Mouse (Mus musculus): Measurements from ENCODE around the gene Hipk2.
"Not testable (repeated sequence)": the region's sequence is repeated elsewhere in the genome, so short reads cannot be mapped to it uniquely, and the experiment has no call there.

The Hipk2 gene

DNA sequence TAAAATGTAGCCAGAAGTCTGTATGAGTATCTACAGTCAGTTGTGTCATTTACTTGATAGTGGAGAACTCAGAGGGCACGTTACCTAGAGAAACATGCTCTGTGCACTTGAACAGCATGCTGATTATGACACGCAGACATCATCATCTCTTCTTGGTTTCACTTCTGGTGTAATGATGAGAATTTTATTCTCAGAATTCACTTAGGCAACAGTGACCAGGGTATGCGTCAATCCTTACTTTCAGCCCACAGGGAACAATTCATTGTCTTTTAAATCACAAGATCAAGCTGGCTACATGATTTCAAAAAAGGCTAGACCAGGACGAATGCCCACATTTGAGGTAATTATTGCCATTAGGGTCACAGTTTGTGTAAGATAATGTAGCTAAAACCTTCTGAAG is 185.3 kb downstream of the Hipk2 start:
- no peak for DNase-seq

DNA sequence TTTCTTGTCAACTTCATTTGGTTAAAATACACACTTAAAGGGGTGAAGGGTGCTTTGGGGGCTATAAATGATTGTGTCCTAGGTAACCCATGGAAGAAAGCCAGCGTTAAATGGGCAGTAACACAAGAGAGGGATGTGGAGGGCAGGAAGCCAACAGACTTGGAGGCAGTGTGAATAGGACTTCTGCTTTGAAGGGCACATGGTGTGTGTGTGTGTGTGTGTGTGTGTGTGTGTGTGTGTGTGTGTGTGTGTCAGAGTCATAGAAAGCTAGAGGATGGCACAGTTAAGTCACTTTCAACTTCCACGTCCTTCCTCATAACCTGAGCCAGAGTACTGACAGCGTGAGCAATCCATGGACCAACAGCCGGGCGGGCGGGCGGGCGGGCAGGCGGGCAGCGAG is 187.1 kb downstream of the Hipk2 start:
- DNase-seq, result no peak

GRCm38 (mm10) chr6:38687216-38687615 is 188.7 kb downstream of the Hipk2 start:
- DNase-seq, result peak in 1 of 2 experiments; percentile 16

GRCm38 (mm10) chr6:38682532-38682931 is 193.4 kb downstream of the Hipk2 start:
- no peak for DNase-seq

GRCm38 (mm10) chr6:38677629-38678028 is 198.3 kb downstream of the Hipk2 start:
- no peak for DNase-seq

DNA sequence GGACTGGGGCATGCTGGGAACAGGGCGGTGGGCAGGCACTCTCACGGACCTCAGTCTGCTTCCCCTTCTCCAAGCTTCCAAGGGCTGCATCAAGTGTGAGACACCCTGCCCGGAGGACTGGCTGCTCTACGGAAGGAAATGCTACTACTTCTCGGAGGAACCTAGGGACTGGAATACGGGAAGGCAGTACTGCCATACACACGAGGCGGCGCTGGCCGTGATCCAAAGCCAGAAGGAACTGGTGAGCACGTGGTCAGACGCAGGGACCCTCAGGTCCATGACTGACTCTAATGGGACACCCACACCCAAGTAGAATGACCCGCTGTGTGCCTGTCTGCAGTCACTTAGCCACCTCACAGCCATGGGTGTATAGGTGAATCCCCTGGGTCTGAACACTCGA is 199.2 kb downstream of the Hipk2 start:
- DNase-seq, result no peak

- DNase-seq, result no peak
Measured at GRCm38 (mm10) chr6:38676217-38676616, 199.7 kb downstream of the Hipk2 start.

- no peak for DNase-seq
Measured at GRCm38 (mm10) chr6:38672011-38672410, 204.0 kb downstream of the Hipk2 start.

- DNase-seq, result no peak
Measured at GRCm38 (mm10) chr6:38671270-38671669, 204.7 kb downstream of the Hipk2 start.

DNA sequence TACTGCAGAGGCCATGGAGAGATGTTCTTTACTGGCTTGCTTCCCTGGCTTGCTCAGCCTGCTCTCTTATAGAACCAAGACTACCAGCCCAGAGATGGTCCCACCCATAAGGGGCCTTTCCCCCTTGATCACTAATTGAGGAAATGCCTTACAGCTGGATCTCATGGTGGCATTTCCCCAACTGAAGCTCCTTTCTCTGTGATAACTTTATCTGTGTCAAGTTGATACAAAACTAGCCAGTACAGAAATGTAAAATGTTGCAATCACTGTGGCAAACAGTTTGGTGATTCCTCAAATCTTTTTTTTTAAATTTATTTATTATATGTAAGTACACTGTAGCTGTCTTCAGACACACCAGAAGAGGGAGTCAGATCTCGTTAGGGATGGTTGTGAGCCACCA is 205.5 kb downstream of the Hipk2 start:
- DNase-seq, result not testable (repeated sequence)

DNA sequence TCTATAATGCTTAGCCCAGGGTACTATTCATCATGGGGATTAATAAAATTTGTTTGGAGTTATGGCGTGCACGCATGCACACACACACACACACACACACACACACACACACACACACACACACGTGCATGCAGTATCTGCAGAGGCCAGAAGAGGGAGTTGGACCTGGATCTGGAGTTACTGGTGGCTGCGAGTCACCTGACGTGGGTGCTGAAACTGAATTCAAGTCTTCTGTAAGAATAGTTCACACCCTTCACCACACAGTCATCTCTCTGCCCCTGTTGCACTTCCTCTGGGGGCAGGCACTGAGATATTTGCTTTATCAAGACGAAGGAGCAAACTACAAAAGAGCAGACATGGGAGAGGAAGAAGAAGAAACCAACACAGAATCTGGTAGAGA is 206.4 kb downstream of the Hipk2 start:
- no peak for DNase-seq

DNA sequence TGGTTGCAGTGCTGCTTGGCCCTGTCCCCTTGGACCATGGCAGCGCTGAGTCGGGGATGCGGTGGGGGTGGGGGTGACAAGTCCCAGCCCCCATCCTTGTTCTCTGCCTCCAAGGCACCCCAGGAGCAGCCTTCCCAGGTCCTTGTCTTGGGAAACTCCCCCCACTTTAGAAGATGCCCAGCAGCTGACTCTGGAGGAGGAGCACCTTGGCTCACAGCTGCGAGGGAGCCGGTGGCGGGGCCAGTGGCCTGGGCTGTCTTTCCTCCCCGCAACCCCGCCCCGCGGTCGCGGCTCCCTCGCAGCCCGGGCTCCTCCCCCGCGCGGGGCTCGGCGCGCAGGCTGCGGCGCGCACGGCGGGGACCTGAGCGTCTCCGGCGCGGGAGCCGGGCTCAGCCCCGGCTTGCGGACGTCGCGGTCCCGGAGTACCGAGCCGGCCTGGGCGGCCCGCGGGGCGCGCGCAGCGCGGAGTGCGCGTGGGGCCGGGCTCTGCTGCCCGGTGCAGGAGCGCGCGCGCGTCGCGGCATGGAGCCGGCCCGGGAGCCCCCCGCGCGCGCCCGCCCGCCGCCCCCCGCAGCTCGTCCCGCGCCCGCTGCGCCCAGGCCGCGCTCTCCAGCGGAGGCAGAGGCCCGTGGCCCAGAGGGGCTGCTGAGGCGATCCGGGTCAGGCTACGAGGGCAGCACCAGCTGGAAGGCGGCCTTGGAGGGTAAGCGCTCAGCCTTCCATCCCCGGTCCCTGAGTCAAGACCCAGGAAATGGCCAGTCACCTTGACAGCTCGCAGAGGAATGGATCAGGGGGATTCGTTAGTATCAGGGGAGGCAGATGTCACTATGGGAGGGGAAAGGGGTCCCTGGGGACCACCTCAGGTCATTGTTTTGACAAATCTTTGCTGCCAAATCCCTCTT is 213.0 kb downstream of the Hipk2 start, which contains the start of gene Clec2l:
Clec2l (plus strand) TSS at position 356 of the 902 bp plus-strand sequence.
- no peak for DNase-seq

GRCm38 (mm10) chr6:38661626-38662025 is 214.3 kb downstream of the Hipk2 start:
- no peak for DNase-seq

- DNase-seq, result peak; percentile 44 to 46
Measured at GRCm38 (mm10) chr6:38650263-38650937, 225.6 kb downstream of the Hipk2 start.

DNA sequence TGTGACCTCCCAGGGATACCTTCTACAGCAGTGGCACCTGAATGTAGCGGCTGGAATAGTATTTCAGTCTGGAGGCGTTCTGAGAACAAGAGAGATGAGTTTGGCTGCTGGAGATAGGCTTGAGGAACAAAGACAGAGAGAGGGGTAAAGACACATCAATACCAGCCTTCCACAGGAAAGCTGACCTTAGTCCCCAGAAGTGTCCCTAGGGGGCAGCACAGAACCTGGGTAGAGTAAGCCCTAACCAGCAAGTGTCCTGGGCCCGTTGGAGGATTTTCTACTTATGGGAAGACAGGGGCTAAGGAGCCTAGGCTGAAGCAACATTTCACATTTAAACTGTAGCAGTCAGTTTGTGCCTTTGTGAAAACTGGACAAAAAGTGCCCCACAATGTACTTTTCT is 226.4 kb downstream of the Hipk2 start:
- DNase-seq, result peak; percentile 16 to 21

All from thymus, postnatal 36 days (tissue).